Comparison of ENCODE assay signal across 17 mouse cellular contexts in genomic region chr16:24577798-24578197, GRCm38 (mm10).
"Had no signal": no experiment of that assay in that cellular context is flagged by ENCODE, and none has a peak within 500 bp of the region (broad histone marks: within the 10 kb centered on the region; RNA-seq: fewer than 3 reads in every experiment).

No protein-coding gene starts in this region.

- H3K27ac ChIP-seq: kidney, embryonic 15.5 days; limb, embryonic 15.5 days; liver, embryonic 13.5 days; midbrain, embryonic 12.5 days; stomach, embryonic 15.5 days had no signal

- H3K9me3 ChIP-seq: kidney, embryonic 15.5 days; limb, embryonic 15.5 days; liver, embryonic 13.5 days; megakaryocyte, embryonic 14.5 days; midbrain, embryonic 12.5 days; neural tube, embryonic 15.5 days; stomach, embryonic 15.5 days had no signal

- DNase-seq: kidney, adult 2 months; kidney, postnatal 14 days; layer of hippocampus, postnatal 36 days; liver, embryonic 13.5 days; liver, postnatal 0 days; lung, postnatal 14 days; spleen, adult 18-20 months; thymus, adult 2 months; thymus, postnatal 25 days had no signal

- H3K9ac ChIP-seq: kidney, embryonic 15.5 days; limb, embryonic 15.5 days; liver, embryonic 13.5 days; liver, postnatal 0 days; midbrain, embryonic 12.5 days; neural tube, embryonic 15.5 days; stomach, embryonic 15.5 days had no signal

- H3K4me1 ChIP-seq: liver, embryonic 13.5 days; megakaryocyte, embryonic 14.5 days; midbrain, embryonic 12.5 days; stomach, embryonic 15.5 days had no signal

- H3K4me2 ChIP-seq: kidney, embryonic 15.5 days; limb, embryonic 15.5 days; liver, embryonic 13.5 days; midbrain, embryonic 12.5 days; neural tube, embryonic 15.5 days; stomach, embryonic 15.5 days had no signal

- H3K36me3 ChIP-seq: kidney, embryonic 15.5 days; limb, embryonic 15.5 days; liver, embryonic 13.5 days; midbrain, embryonic 12.5 days; neural tube, embryonic 15.5 days; stomach, embryonic 15.5 days had no signal

- H3K27me3 ChIP-seq: kidney, embryonic 15.5 days; limb, embryonic 15.5 days; liver, embryonic 13.5 days; megakaryocyte, embryonic 14.5 days; midbrain, embryonic 12.5 days; neural tube, embryonic 15.5 days; stomach, embryonic 15.5 days had no signal

- ATAC-seq: inflammation-experienced regulatory T-cells, adult 6 months; liver, postnatal 0 days had no signal

- H3K4me3 ChIP-seq: kidney, embryonic 15.5 days; limb, embryonic 15.5 days; liver, embryonic 13.5 days; megakaryocyte, embryonic 14.5 days; midbrain, embryonic 12.5 days; myocyte; neural tube, embryonic 15.5 days; stomach, embryonic 15.5 days had no signal
